Mouse (Mus musculus) lung, embryonic 16.5 days (tissue): Measurements from ENCODE around the gene Ptgdr2. TPM values are rescaled to one million over a fixed set of nuclear protein-coding genes. Genes with fewer than 3 reads are reported as not detected.

ENCODE experiments used
- ATAC-seq: fragments of 200-750 bp; cut with Nextera tagmentation; 2 replicates; pipeline ENCODE4 v1.8.0; 2017; ENCODE audit warnings: low read depth, mild to moderate bottlenecking, moderate library complexity
- H3K27ac ChIP-seq: fragments of 300-500 bp; sonication (generic); 2 replicates; pipeline ENCODE4 v1.5.1; 2014; ENCODE audit warnings: mild to moderate bottlenecking, control low read depth, low read length
- H3K27me3 ChIP-seq: fragments of 300-500 bp; sonication (generic); 2 replicates; pipeline ENCODE4 v1.6.1; 2014; ENCODE audit warnings: low read depth, low read length, mixed read lengths; ENCODE audit not compliant: control insufficient read depth, insufficient read depth
- H3K36me3 ChIP-seq: fragments of 300-500 bp; sonication (generic); 2 replicates; pipeline ENCODE4 v1.6.1; 2014; ENCODE audit warnings: low read length; ENCODE audit not compliant: control insufficient read depth, insufficient read depth
- H3K4me1 ChIP-seq: fragments of 300-500 bp; sonication (generic); replicated peaks from 2 replicates; pipeline ENCODE4 v1.6.1; 2014; ENCODE audit warnings: low read length, mixed read lengths; ENCODE audit not compliant: control insufficient read depth, insufficient read depth
- H3K4me2 ChIP-seq: fragments of 300-500 bp; sonication (generic); 2 replicates; pipeline ENCODE4 v1.6.1; 2014; ENCODE audit warnings: low read depth, low read length, control low read depth
- H3K4me3 ChIP-seq: fragments of 300-500 bp; sonication (generic); 2 replicates; pipeline ENCODE4 v1.5.1; 2014; ENCODE audit warnings: mild to moderate bottlenecking, low read length, control low read depth
- H3K9ac ChIP-seq: fragments of 300-500 bp; sonication (generic); 2 replicates; pipeline ENCODE4 v1.6.1; 2014; ENCODE audit warnings: low read length, control low read depth
- H3K9me3 ChIP-seq: fragments of 300-500 bp; sonication (generic); 2 replicates; pipeline ENCODE4 v1.6.1; 2016; ENCODE audit warnings: low read length; ENCODE audit not compliant: control insufficient read depth
- WGBS: fragments of 180-500 bp; shearing (Covaris S2); extraction: QIAGEN DNeasy Blood & Tissue Kit; methylation state at CpG from one replicate; pipeline ENCODE4 v1.1.7; 2014; 5-methylcytosine and 5-hydroxymethylcytosine counted together
- polyA plus RNA-seq: library from polyadenylated mRNA; unstranded; fragments of >200 nt; fragmentation: Nextera tagmentation; extraction: Ambion mirVana; gene quantifications from 2 replicates; pipeline ENCODE4 v1.2.1, GENCODE M21; 2015

Ptgdr2 gene
- polyA plus RNA-seq, 1 experiment from 2014 or later = 0.11 TPM

DNA sequence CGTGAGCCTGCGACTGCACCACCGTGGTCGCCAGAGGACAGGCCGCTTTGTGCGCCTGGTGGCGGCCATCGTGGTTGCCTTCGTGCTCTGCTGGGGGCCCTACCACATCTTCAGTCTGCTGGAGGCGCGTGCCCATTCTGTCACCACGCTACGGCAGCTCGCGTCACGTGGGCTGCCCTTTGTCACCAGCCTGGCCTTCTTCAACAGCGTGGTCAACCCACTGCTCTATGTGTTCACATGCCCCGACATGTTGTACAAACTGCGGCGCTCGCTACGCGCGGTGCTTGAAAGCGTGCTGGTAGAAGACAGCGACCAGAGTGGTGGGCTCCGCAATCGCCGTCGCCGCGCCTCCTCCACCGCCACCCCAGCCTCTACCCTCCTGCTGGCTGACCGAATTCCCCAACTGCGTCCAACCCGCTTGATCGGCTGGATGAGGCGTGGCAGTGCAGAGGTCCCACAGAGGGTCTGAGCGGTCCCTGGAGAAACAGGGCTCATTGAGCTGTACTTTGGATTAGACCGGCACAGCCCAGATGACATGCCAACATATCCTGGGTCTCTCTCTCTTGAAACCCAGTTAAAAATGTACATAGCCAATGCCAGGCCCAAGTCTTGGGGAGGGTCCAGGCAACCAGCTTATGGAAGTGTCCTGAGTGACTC, 4.0 kb downstream of the Ptgdr2 start:
- 3% methylated on average over 40 of the region's 40 CpGs for WGBS
- ATAC-seq = peak; percentile 75
- peak overlapping the region; percentile 40 for H3K4me3 ChIP-seq

DNA sequence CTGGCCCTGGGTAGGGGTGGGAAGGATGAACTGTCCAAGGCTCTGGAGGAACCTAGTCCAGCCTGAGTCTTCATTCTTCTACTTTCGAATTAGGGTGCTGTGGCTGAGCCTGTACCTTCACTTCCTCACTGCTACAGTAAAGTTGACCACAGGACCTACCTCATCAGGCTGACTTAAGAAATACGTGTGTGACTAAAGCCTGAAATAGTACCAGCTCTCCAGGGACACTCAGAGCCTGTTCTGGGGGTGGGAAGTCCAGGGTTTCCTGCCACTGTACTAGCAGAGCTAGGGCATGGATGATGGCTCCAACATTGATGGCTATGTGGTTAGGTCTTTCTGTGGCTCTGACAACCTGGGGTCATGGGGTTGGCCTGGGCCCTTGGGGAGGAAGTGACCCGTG, 7.0 kb downstream of the Ptgdr2 start:
- no peak overlapping the region for H3K9ac ChIP-seq
- WGBS = 82% methylated on average over 3 of the region's 3 CpGs
- H3K4me1 ChIP-seq = peaks cover 32% of the 10 kb centered on the region
- H3K4me3 ChIP-seq = no peak overlapping the region
- no peaks in the 10 kb centered on the region for H3K27me3 ChIP-seq
- H3K27ac ChIP-seq = no peak overlapping the region
- H3K36me3 ChIP-seq = peaks cover 33% of the 10 kb centered on the region
- no peak for ATAC-seq
- H3K4me2 ChIP-seq = no peak overlapping the region
- no peaks in the 10 kb centered on the region for H3K9me3 ChIP-seq

More for the DNA sequence above, 4.0 kb downstream of the Ptgdr2 start:
- Histone ChIP-seq H3K4me2 (peak overlapping the region; percentile 90), H3K36me3 (peaks cover 33% of the 10 kb centered on the region), H3K9ac (peak overlapping the region; percentile 62), H3K9me3 (no peaks in the 10 kb centered on the region), H3K4me1 (peaks cover 13% of the 10 kb centered on the region), H3K27ac (no peak overlapping the region), H3K27me3 (no peaks in the 10 kb centered on the region; the same call in 1 of the 2 replicates)

GRCm38 (mm10) chr19:10946506-10946905, 9.5 kb downstream of the Ptgdr2 start:
- 73% methylated on average over 3 of the region's 3 CpGs for WGBS
- H3K9me3 ChIP-seq = no peaks in the 10 kb centered on the region
- H3K4me1 ChIP-seq = peaks cover 21% of the 10 kb centered on the region
- ATAC-seq = no peak
- no peak overlapping the region; the same call in 1 of the 2 replicates for H3K9ac ChIP-seq
- H3K27ac ChIP-seq = no peak overlapping the region
- H3K4me3 ChIP-seq = no peak overlapping the region
- peaks cover 33% of the 10 kb centered on the region for H3K36me3 ChIP-seq
- H3K4me2 ChIP-seq = peak overlapping the region; percentile 100; the same call in 1 of the 2 replicates
- no peaks in the 10 kb centered on the region for H3K27me3 ChIP-seq

GRCm38 (mm10) chr19:10947219-10947618, 10.3 kb downstream of the Ptgdr2 start:
- peaks cover 26% of the 10 kb centered on the region for H3K4me1 ChIP-seq
- H3K4me2 ChIP-seq = peak overlapping the region; percentile 100
- H3K27me3 ChIP-seq = no peaks in the 10 kb centered on the region
- H3K4me3 ChIP-seq = peak overlapping the region; percentile 77
- ATAC-seq = no peak
- 78% methylated on average over 5 of the region's 5 CpGs for WGBS
- H3K36me3 ChIP-seq = peaks cover 28% of the 10 kb centered on the region
- H3K9ac ChIP-seq = peak overlapping the region; percentile 85
- no peak overlapping the region for H3K27ac ChIP-seq
- H3K9me3 ChIP-seq = no peaks in the 10 kb centered on the region

DNA sequence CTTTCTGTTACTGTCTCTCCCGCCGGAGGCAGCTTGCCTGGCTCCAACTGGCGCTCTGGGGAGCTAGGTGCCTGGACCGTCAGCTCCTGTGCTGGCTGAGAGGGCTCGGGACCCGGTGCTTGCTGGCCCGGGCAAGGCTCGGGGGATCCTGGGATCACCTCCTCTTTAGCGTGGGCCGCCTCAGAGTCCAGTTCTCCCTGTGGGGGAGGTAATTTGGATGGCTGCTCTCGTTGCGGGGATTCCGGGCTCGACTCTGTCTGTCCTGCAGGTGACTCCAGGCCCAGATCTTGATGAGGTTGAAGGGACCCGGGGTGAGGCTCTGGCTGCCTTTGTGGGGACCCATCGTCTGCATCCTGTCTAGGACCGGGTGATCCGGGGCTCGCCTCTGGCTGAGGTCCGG, 11.5 kb downstream of the Ptgdr2 start:
- Histone ChIP-seq H3K4me2 (peak overlapping the region; percentile 100), H3K36me3 (peaks cover 16% of the 10 kb centered on the region), H3K27me3 (no peaks in the 10 kb centered on the region), H3K9me3 (no peaks in the 10 kb centered on the region), H3K4me3 (peak overlapping the region; percentile 77), H3K4me1 (peaks cover 28% of the 10 kb centered on the region), H3K27ac (no peak overlapping the region), H3K9ac (peak overlapping the region; percentile 85)
- under 1% methylated on average over 20 of the region's 20 CpGs for WGBS
- ATAC-seq = no peak

- peak within 1 kb of the TSS; percentile 32 for H3K27ac ChIP-seq
- H3K36me3 ChIP-seq = peaks cover 9% of the 10 kb centered on the region
- peak; percentile 96 for ATAC-seq
- H3K9ac ChIP-seq = peak within 1 kb of the TSS; percentile 85
- H3K4me2 ChIP-seq = peak within 1 kb of the TSS; percentile 100
- peak within 1 kb of the TSS; percentile 77 for H3K4me3 ChIP-seq
- peaks cover 28% of the 10 kb centered on the region for H3K4me1 ChIP-seq
- no peaks in the 10 kb centered on the region for H3K9me3 ChIP-seq
- WGBS = under 1% methylated on average over 30 of the region's 30 CpGs
- no peaks in the 10 kb centered on the region for H3K27me3 ChIP-seq
Measured at GRCm38 (mm10) chr19:10949112-10949511, 12.2 kb downstream of the Ptgdr2 start, which contains the start of gene Ccdc86. TSS of gene Ccdc86 (minus strand) at chr19:10949266.

GRCm38 (mm10) chr19:10949558-10949957, 12.6 kb downstream of the Ptgdr2 start:
- peaks cover 6% of the 10 kb centered on the region for H3K36me3 ChIP-seq
- H3K9ac ChIP-seq = peak overlapping the region; percentile 46
- 31% methylated on average over 9 of the region's 9 CpGs for WGBS

GRCm38 (mm10) chr19:10952021-10952939, 15.3 kb downstream of the Ptgdr2 start:
- peak; percentile 79 for ATAC-seq
- Histone ChIP-seq H3K9me3 (no peaks in the 10 kb centered on the region), H3K36me3 (no peaks in the 10 kb centered on the region), H3K27me3 (no peaks in the 10 kb centered on the region), H3K4me2 (0 out of 2 replicates have a peak overlapping the region, but pooled peaks have one; percentile 5), H3K27ac (peak overlapping the region; percentile 89), H3K9ac (peak overlapping the region; percentile 8; the same call in 1 of the 2 replicates), H3K4me3 (no peak overlapping the region), H3K4me1 (peaks cover 21% of the 10 kb centered on the region)
- WGBS = 46% methylated on average over 11 of the region's 11 CpGs

More at GRCm38 (mm10) chr19:10949558-10949957, 12.6 kb downstream of the Ptgdr2 start:
- Histone ChIP-seq H3K27me3 (no peaks in the 10 kb centered on the region), H3K4me1 (peaks cover 28% of the 10 kb centered on the region), H3K9me3 (no peaks in the 10 kb centered on the region), H3K4me2 (peak overlapping the region; percentile 55), H3K4me3 (peak overlapping the region; percentile 77), H3K27ac (peak overlapping the region; percentile 32)
- ATAC-seq = no peak
